Mouse (Mus musculus): ENCODE measurements at regions not wholly inside any gene's neighbourhood (a gene's known extent, or its start where the extent isn't known, plus 50 kb on each side); places are given as distances from the start of the nearest gene placed in this dataset.

DNA sequence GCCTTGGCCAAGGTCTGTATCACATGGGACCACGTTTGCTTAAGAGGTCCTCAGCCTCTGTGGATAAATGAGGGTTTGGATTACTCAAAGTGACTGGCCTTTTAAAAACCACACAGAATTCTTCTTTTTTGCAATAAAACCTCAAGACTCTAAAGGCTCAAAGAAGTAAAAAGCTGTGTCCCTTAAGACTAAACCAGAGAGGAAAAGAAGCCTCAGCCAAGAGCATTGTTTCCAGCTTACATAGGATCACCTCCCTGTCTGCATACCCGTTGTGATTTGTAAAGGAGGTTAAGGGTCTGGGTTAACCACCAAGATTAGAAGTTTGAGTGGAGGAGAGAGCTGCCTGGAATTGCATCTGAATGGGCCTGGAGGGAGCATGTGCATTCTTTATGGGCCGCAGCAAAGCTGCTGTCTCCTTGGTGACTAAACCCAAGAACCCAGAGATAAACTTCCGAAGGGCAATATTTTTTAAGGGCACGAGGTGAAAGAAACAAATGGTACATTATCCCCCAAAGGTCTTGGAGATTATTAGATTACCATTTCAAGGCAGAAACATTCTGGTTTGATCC is 297.4 kb downstream of the Cxcl12 start:
- Histone ChIP-seq H3K27me3 (ENCODE audit: insufficient read depth, poor library complexity, severe bottlenecking) (peaks cover 3% of the 10 kb centered on the region; the same call in 1 of the 2 replicates), H3K27ac (no peak overlapping the region), H3K4me3 (no peak overlapping the region), H3K9me3 (peaks cover 2% of the 10 kb centered on the region; the same call in 1 of the 2 replicates), H3K4me1 (peaks cover 3% of the 10 kb centered on the region), H3K36me3 (no peaks in the 10 kb centered on the region)
- no peak for DNase-seq (ENCODE audit: low spot score)
- WGBS = 55% methylated on average over 5 of the region's 5 CpGs

GRCm38 (mm10) chr6:117479376-117479775 is 311.0 kb downstream of the Cxcl12 start:
- H3K27me3 ChIP-seq (ENCODE audit: insufficient read depth, poor library complexity, severe bottlenecking) = no peaks in the 10 kb centered on the region; the same call in 1 of the 2 replicates
- 0 out of 2 replicates have a peak overlapping the region, but pooled peaks have one; percentile 23 for H3K27ac ChIP-seq
- no peaks in the 10 kb centered on the region for H3K9me3 ChIP-seq
- H3K4me1 ChIP-seq = peaks cover 2% of the 10 kb centered on the region; the same call in 1 of the 2 replicates
- no peak for DNase-seq (ENCODE audit: low spot score)
- WGBS = 44% methylated on average over 2 of the region's 2 CpGs
- H3K36me3 ChIP-seq = no peaks in the 10 kb centered on the region
- H3K4me3 ChIP-seq = no peak overlapping the region

GRCm38 (mm10) chr6:117480396-117480795 is 312.1 kb downstream of the Cxcl12 start:
- no peak overlapping the region for H3K27ac ChIP-seq
- no peaks in the 10 kb centered on the region for H3K9me3 ChIP-seq
- no peaks in the 10 kb centered on the region for H3K36me3 ChIP-seq
- H3K4me3 ChIP-seq = no peak overlapping the region
- no peak for DNase-seq (ENCODE audit: low spot score)
- WGBS = 87% methylated on average over 2 of the region's 2 CpGs
- H3K27me3 ChIP-seq (ENCODE audit: insufficient read depth, poor library complexity, severe bottlenecking) = no peaks in the 10 kb centered on the region; the same call in 1 of the 2 replicates
- peaks cover 2% of the 10 kb centered on the region; the same call in 1 of the 2 replicates for H3K4me1 ChIP-seq

DNA sequence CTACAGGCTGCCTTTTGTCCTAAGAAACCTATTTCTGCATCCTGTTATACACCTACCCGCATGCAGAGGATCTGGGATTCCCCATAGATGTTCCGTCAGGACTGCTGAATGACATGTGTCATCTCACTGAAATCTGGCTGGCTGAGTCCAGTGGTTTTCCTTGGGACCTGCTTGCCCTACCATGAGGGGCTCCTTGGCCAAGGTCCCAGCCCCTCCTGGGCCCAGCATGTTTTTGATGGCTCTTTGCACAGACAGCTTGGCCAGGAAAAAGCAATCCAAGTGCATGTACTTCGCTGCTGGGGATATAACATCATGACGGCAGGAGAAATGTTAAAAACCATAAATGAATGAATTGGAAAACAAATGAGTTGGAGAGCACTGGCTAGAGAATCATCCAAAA is 320.8 kb downstream of the Cxcl12 start:
- no peak for DNase-seq (ENCODE audit: low spot score)
- Histone ChIP-seq H3K27ac (no peak overlapping the region), H3K4me3 (no peak overlapping the region), H3K27me3 (ENCODE audit: insufficient read depth, poor library complexity, severe bottlenecking) (0 out of 2 replicates have a peak, but pooled peaks cover 8% of the 10 kb centered on the region), H3K9me3 (no peaks in the 10 kb centered on the region), H3K36me3 (no peaks in the 10 kb centered on the region), H3K4me1 (no peaks in the 10 kb centered on the region)
- WGBS = 83% methylated on average over 4 of the region's 4 CpGs

- DNase-seq (ENCODE audit: low spot score) = no peak
- Histone ChIP-seq H3K9me3 (no peaks in the 10 kb centered on the region), H3K36me3 (no peaks in the 10 kb centered on the region), H3K27me3 (ENCODE audit: insufficient read depth, poor library complexity, severe bottlenecking) (0 out of 2 replicates have a peak, but pooled peaks cover 8% of the 10 kb centered on the region), H3K27ac (no peak overlapping the region), H3K4me1 (no peaks in the 10 kb centered on the region), H3K4me3 (no peak overlapping the region)
- 74% methylated on average over 3 of the region's 3 CpGs for WGBS
These were observed 321.5 kb downstream of the Cxcl12 start for GRCm38 (mm10) chr6:117489761-117490396.

- Histone ChIP-seq H3K36me3 (no peaks in the 10 kb centered on the region), H3K27me3 (ENCODE audit: insufficient read depth, poor library complexity, severe bottlenecking) (peaks cover 15% of the 10 kb centered on the region), H3K27ac (no peak overlapping the region), H3K4me1 (0 out of 2 replicates have a peak, but pooled peaks cover 5% of the 10 kb centered on the region), H3K9me3 (no peaks in the 10 kb centered on the region), H3K4me3 (no peak overlapping the region)
- 77% methylated on average over 1 of the region's 1 CpGs for WGBS
- no peak for DNase-seq (ENCODE audit: low spot score)
These were observed 326.6 kb downstream of the Cxcl12 start for GRCm38 (mm10) chr6:117494971-117495370.

GRCm38 (mm10) chr6:117497337-117497736 is 329.0 kb downstream of the Cxcl12 start:
- H3K36me3 ChIP-seq = no peaks in the 10 kb centered on the region
- 0 out of 2 replicates have a peak, but pooled peaks cover 5% of the 10 kb centered on the region for H3K4me1 ChIP-seq
- no peaks in the 10 kb centered on the region for H3K9me3 ChIP-seq
- H3K4me3 ChIP-seq = no peak overlapping the region
- H3K27ac ChIP-seq = no peak overlapping the region
- WGBS = 77% methylated on average over 5 of the region's 5 CpGs
- DNase-seq (ENCODE audit: low spot score) = no peak
- H3K27me3 ChIP-seq (ENCODE audit: insufficient read depth, poor library complexity, severe bottlenecking) = peaks cover 6% of the 10 kb centered on the region

DNA sequence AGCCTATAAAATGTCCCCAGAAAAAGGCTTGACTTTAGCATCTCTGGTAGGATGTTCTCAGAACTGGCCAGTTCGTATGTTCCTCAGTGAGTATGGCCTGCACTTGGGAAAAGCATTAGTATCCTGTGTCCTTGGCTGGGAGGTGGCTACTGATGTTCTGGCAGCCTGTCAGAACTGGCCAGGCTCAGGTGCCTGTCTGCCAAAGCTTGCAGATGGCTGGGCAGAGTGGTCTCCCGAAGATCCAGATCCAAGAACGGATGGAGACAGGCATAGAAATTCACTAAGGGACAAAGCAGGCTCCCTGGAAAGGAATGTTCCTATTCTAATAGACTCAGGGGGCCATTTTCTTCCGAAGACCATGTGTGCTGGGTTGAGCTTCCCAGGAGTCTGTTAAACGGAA is 329.6 kb downstream of the Cxcl12 start:
- Histone ChIP-seq H3K27me3 (ENCODE audit: insufficient read depth, poor library complexity, severe bottlenecking) (peaks cover 6% of the 10 kb centered on the region), H3K4me3 (no peak overlapping the region), H3K27ac (no peak overlapping the region), H3K4me1 (0 out of 2 replicates have a peak, but pooled peaks cover 5% of the 10 kb centered on the region), H3K9me3 (no peaks in the 10 kb centered on the region), H3K36me3 (no peaks in the 10 kb centered on the region)
- DNase-seq (ENCODE audit: low spot score) = peak; percentile 46
- WGBS = 87% methylated on average over 5 of the region's 5 CpGs

DNA sequence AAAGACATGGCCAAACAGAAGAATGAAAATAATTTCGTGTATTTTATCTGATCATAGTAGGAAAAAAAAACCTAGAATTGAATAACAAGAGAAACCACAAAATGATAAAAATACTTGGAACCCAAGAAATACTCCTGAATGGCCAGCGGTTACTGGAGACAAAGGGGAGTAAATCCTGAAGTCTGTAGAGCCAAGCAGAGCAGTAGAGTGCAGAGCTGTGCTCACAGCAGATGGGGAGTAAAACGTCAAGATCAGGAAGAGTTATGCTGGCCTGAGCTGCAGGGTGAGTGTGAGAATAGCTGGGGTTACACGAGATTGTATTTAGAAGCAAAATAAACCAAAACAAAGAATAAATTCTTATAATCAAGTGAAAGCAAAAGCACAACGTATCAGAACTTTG is 334.0 kb downstream of the Cxcl12 start:
- peaks cover 11% of the 10 kb centered on the region for H3K27me3 ChIP-seq (ENCODE audit: insufficient read depth, poor library complexity, severe bottlenecking)
- H3K4me3 ChIP-seq = no peak overlapping the region
- 0 out of 2 replicates have a peak, but pooled peaks cover 7% of the 10 kb centered on the region for H3K4me1 ChIP-seq
- no peaks in the 10 kb centered on the region for H3K9me3 ChIP-seq
- no peak for DNase-seq (ENCODE audit: low spot score)
- WGBS = 63% methylated on average over 5 of the region's 5 CpGs
- H3K27ac ChIP-seq = no peak overlapping the region
- H3K36me3 ChIP-seq = no peaks in the 10 kb centered on the region

DNA sequence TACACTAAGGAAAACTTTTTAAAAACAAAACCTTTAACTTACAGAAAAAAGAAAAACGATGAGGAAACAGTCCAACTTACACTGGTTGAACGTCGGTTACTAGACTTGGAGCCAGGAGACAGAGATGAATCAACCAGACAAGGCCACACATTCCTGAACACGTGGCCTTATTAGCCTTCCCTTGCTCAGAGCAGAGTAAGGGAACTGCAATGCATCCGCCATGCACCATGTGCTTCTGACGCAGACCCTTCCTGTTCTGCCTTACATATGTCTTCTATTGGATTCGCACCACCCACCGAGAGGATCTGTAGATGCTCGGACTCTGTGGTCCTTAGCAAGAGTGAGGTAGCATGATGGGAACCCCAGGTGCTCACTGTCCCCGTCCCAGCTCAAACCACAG is 336.2 kb upstream of the Zfp637 start:
- Histone ChIP-seq H3K9me3 (no peaks in the 10 kb centered on the region), H3K27me3 (ENCODE audit: insufficient read depth, poor library complexity, severe bottlenecking) (peaks cover 12% of the 10 kb centered on the region; the same call in 1 of the 2 replicates), H3K36me3 (no peaks in the 10 kb centered on the region), H3K4me3 (no peak overlapping the region), H3K4me1 (peaks cover 6% of the 10 kb centered on the region; the same call in 1 of the 2 replicates), H3K27ac (no peak overlapping the region)
- 80% methylated on average over 10 of the region's 10 CpGs for WGBS
- peak; percentile 47 for DNase-seq (ENCODE audit: low spot score)

DNA sequence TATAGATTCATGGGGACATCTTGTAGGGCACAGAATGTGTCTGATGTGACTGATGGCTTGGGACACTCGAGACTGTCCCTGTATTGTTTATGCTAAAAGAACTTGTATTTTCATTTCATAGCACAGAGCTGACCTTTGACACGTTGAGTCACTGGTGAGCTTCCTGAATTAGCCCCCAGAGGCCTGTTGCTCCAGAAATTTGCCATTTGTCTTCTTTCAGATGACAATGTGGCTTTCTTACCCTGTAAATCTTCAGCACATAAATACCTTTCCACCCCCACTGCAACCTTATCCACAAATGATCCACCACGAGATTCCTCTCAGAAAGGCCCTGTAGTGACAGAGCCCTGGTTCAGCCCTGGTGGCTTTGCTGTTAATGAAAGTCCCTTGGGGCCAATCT is 335.5 kb upstream of the Zfp637 start:
- no peak overlapping the region for H3K4me3 ChIP-seq
- H3K4me1 ChIP-seq = peaks cover 6% of the 10 kb centered on the region; the same call in 1 of the 2 replicates
- H3K27ac ChIP-seq = no peak overlapping the region
- H3K36me3 ChIP-seq = no peaks in the 10 kb centered on the region
- no peaks in the 10 kb centered on the region for H3K9me3 ChIP-seq
- peaks cover 18% of the 10 kb centered on the region; the same call in 1 of the 2 replicates for H3K27me3 ChIP-seq (ENCODE audit: insufficient read depth, poor library complexity, severe bottlenecking)
- 42% methylated on average over 3 of the region's 3 CpGs for WGBS
- DNase-seq (ENCODE audit: low spot score) = peak; percentile 60

DNA sequence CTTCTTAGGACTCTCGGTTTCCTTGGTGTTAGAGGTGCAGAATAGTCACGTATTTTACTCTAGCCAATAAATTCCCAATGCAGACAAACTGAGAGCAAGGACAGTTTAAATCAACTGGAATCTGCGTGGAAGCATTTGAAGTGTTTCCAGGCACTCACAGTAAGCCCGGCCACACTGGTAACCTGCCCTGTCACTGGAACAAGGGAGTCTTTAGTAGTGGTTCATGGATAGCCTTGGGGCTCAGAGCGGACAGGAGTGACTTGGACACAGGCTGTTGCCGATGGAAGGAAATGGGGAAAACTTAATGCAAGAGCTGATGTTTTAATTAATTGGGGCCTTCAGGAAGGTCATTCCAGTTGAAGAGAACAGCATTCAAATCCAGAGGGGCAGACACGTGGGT is 334.4 kb upstream of the Zfp637 start:
- peaks cover 6% of the 10 kb centered on the region; the same call in 1 of the 2 replicates for H3K4me1 ChIP-seq
- DNase-seq (ENCODE audit: low spot score) = no peak
- peaks cover 21% of the 10 kb centered on the region; the same call in 1 of the 2 replicates for H3K27me3 ChIP-seq (ENCODE audit: insufficient read depth, poor library complexity, severe bottlenecking)
- no peak overlapping the region for H3K27ac ChIP-seq
- 82% methylated on average over 7 of the region's 7 CpGs for WGBS
- no peaks in the 10 kb centered on the region for H3K9me3 ChIP-seq
- H3K4me3 ChIP-seq = no peak overlapping the region
- no peaks in the 10 kb centered on the region for H3K36me3 ChIP-seq

DNA sequence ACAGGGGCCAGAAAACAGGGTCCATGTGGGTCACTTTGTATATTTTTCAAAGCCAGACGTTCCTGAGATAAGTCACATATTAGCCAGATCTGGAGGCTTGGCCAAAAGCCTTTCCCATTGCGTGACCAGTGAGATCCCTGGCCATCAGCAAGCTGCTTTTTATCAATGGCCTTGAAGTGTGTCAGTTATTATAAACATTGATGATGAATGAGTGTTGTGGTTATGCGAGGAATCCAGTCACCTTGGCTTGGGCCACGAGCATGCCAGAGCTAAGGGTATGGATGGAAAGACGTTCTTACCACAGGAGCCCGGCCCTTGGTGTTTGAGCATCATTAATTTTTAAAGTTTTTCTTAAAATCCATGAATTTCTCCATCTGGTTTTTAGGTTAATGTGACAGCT is 332.1 kb upstream of the Zfp637 start:
- H3K4me1 ChIP-seq = peaks cover 6% of the 10 kb centered on the region; the same call in 1 of the 2 replicates
- no peak for DNase-seq (ENCODE audit: low spot score)
- H3K36me3 ChIP-seq = no peaks in the 10 kb centered on the region
- no peak overlapping the region for H3K4me3 ChIP-seq
- H3K27ac ChIP-seq = no peak overlapping the region
- peaks cover 22% of the 10 kb centered on the region; the same call in 1 of the 2 replicates for H3K27me3 ChIP-seq (ENCODE audit: insufficient read depth, poor library complexity, severe bottlenecking)
- no peaks in the 10 kb centered on the region for H3K9me3 ChIP-seq
- WGBS = 58% methylated on average over 6 of the region's 6 CpGs

Measured in heart, embryonic 10.5 days (tissue).